Mouse (Mus musculus): ENCODE results near the gene Hist1h3d. TPM values are rescaled to one million over a fixed set of nuclear protein-coding genes. Genes with fewer than 3 reads are reported as not detected.
A peak's percentile ranks its signal among the peaks of the same experiment; 100 is the strongest.
"Not testable (repeated sequence)": the region's sequence is repeated elsewhere in the genome, so short reads cannot be mapped to it uniquely, and the experiment has no call there.

The Hist1h3d gene
- total and polyA plus RNA-seq, 3 experiments: 0.94 to 182 (median 13.5) TPM

DNA sequence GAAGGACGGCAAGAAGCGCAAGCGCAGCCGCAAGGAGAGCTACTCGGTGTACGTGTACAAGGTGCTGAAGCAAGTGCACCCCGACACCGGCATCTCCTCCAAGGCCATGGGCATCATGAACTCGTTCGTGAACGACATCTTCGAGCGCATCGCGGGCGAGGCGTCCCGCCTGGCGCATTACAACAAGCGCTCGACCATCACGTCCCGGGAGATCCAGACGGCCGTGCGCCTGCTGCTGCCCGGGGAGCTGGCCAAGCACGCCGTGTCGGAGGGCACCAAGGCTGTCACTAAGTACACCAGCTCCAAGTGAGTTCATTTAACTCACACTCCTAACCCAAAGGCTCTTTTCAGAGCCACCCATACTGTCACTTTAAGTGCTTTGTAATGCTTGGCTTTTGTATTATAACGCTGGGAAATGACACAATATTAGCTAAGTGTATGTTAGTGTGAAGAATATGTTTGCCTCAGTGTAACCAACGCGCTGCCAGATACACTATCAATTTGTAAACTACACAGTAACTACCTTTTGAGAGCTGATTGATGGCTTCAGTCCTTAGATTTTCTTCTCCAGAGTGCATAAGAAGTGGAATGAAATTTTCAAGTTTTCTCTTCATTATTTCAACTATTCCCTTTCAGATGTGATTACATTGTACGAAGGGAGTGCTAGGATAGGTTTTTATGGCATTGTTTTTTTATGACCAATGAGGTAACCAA is 3.9 kb upstream of the Hist1h3d start:
- H3K4me1 ChIP-seq (ENCODE audit: control insufficient read depth in 1 of 2, insufficient read depth in 2 of 2); H3K27me3 ChIP-seq (replicated peaks); H3K36me3 ChIP-seq (replicated peaks in 1 of 2; ENCODE audit: control insufficient read depth in 1 of 2, insufficient read depth in 1 of 2, low read length in 1 of 2); H3K9me3 ChIP-seq (replicated peaks; ENCODE audit: low read length); H3K79me2 ChIP-seq (replicated peaks; ENCODE audit: control insufficient read depth, extremely low read depth, insufficient read depth, poor library complexity, severe bottlenecking); dilution Hi-C loops (cut with MboI; ENCODE audit: extremely low pct_ligation_motif_present, extremely low pct_unique_long_range_greater_than_20kb, low sequenced_read_pairs): not testable (repeated sequence)
- TF ChIP-seq NRF1 (IDR thresholded peaks at IDR 0.05; ENCODE audit: low read depth, low read length) (peak; percentile 57), MAX (IDR thresholded peaks at IDR 0.05; ENCODE audit: low read length) (peak; percentile 43; the same call in 1 of the 2 replicates), MXI1 (IDR thresholded peaks at IDR 0.05; ENCODE audit: low read depth, low read length) (peak; percentile 51; the same call in 1 of the 2 replicates), NELFE (IDR thresholded peaks at IDR 0.05; ENCODE audit: low read depth, low read length) (peak; percentile 95), RCOR1 (conservative IDR thresholded peaks at IDR 0.05; ENCODE audit: low read depth, low read length) (peak; percentile 86; the same call in 1 of the 2 replicates), MAFK (IDR thresholded peaks at IDR 0.05; ENCODE audit: insufficient replicate concordance, low read length) (peak; percentile 20; the same call in 1 of the 2 replicates), CHD1 (IDR thresholded peaks at IDR 0.05; ENCODE audit: low read depth, low read length) (peak; percentile 98), CHD2 (IDR thresholded peaks at IDR 0.05; ENCODE audit: low read length) (peak; percentile 60; the same call in 1 of the 2 replicates), POLR2A (IDR thresholded peaks at IDR 0.05; ENCODE audit: low read depth, low read length) (peak; percentile 92), TBP (conservative IDR thresholded peaks at IDR 0.05; ENCODE audit: low read depth, low read length) (peak; percentile 68), BHLHE40 (IDR thresholded peaks at IDR 0.05; ENCODE audit: low read depth, low read length) (0 out of 2 replicates have a peak, but pooled peaks have one; percentile 19), POLR2AphosphoS2 (IDR thresholded peaks at IDR 0.05; ENCODE audit: low read depth, low read length) (peak; percentile 100), UBTF (IDR thresholded peaks at IDR 0.05; ENCODE audit: low read depth, low read length) (peak; percentile 99), HCFC1 (IDR thresholded peaks at IDR 0.05; ENCODE audit: low read depth, low read length) (peak; percentile 52), ZMIZ1 (IDR thresholded peaks at IDR 0.05; ENCODE audit: low read depth, low read length) (peak; percentile 99), SMC3 (IDR thresholded peaks at IDR 0.05; ENCODE audit: low read depth, low read length) (peak; percentile 17; the same call in 1 of the 2 replicates), KAT2A (IDR thresholded peaks at IDR 0.05; ENCODE audit: insufficient replicate concordance, low read length) (0 out of 2 replicates have a peak, but pooled peaks have one; percentile 59), SIN3A (IDR thresholded peaks at IDR 0.05; ENCODE audit: low read length) (peak; percentile 66), MAZ (IDR thresholded peaks at IDR 0.05; ENCODE audit: low read depth, low read length) (0 out of 2 replicates have a peak, but pooled peaks have one; percentile 42)
- H3K27ac ChIP-seq (ENCODE audit: insufficient read depth, low read depth): peak overlapping the region; percentile 98
- peak; percentile 66 for DNase-seq (ENCODE audit: extremely low read depth)
- peak overlapping the region; percentile 91 for H3K9ac ChIP-seq (ENCODE audit: insufficient read depth, low read depth)
- in situ Hi-C loops (cut with MboI; ENCODE audit: low pct_ligation_motif_present, low pct_unique_long_range_greater_than_20kb, low sequenced_read_pairs): loop anchor here (25.0 kb wide), 1 partner anchor 1834 kb away; the partner anchor contains the start of gene Hist1h4j
- peak overlapping the region; percentile 34 to 66 (median 36) for H3K4me3 ChIP-seq (replicated peaks in 1 of 3; ENCODE audit: low read depth in 2 of 3, low read length in 2 of 3, poor library complexity in 1 of 3)
- peak overlapping the region; percentile 67; the same call in 1 of the 2 replicates for H3K4me2 ChIP-seq (ENCODE audit: insufficient read depth, low read depth, poor library complexity, severe bottlenecking)

All from CH12.LX (cell line).